Mouse (Mus musculus) Muller cell, postnatal 12 days (primary cell): ENCODE data around the gene Elf2.
"Not testable (repeated sequence)": the region's sequence is repeated elsewhere in the genome, so short reads cannot be mapped to it uniquely, and the experiment has no call there.

ENCODE experiments used
- DNase-seq: peaks from one replicate; pipeline ENCODE4 v3.0.0-alpha.2; 2015; ENCODE audit errors: inconsistent ontology term

Elf2 gene

DNA sequence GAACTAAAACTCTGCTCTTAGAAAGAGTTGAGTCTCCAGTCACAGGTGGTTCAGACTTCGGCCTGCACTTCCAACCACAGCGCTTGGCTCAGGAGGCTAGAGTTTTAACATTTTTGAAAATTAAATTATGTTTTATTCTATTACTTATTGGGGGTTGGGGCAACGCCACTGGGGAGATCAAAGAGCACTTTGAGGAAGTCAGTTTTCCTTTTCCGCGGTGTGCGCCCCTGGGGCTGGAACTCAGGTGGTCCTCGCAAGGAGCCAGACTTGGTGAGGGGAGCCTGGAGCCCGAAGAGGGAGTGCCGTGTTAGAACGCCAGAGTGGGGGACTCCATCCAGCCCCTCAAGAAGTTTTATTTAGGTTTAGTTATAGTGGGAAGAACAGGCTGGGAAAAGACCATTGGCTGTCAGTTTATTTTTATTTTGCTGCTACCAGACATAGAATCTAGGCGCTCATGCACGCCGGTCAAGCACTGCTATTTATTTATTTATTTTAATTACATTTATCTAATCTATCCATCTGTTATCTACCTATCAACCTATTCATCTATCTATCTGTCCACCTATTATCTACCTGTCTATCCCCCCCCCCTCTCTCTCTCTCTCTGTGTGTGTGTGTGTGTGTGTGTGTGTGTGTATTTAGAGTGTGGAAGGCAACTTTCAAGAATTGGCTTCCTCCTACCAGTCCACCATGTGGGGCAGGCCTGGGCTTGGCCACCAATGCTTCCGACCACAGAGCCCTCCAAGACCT, 19.3 kb upstream of the Elf2 start:
- DNase-seq: no peak

DNA sequence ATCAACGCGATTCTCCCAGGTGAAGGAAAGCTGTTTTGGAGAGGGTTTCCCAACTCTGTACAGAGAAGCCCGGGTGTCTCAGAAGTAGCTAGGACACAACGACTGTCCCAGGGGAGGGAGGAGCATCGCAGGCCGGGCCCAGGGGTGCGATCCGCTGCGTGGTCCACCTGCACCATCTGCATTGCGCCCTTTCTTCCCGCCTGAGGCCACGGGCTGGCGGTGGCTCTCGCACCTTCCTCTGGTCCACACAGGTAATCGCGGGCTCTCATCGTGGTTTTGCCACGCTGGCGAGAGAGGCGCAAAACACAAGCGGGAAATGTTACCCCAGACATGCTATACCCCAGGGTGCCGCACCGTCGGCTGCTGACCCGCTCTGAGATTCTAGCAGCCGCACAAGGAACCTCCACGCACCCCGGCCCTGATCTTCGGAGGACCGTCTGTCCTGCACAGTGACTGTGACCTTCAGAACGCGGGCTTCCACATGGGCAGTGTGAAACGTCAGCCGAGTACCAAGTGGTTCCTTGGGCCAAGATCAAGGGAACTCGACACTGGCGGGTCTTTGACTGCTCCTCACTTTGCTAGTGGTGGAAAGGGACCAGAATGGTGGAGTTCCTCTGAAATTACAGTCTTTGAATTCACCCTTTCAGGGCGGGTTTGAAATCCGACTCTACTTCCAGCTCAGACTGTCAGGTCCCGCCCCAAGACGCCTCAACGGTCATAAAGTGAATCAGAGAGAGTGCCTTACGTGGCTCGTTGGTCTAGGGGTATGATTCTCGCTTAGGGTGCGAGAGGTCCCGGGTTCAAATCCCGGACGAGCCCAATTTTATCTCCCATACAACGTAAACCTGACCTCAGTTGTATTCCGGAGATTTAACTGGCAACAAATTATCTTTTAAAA, 18.4 kb upstream of the Elf2 start:
- DNase-seq: peak; percentile 88

DNA sequence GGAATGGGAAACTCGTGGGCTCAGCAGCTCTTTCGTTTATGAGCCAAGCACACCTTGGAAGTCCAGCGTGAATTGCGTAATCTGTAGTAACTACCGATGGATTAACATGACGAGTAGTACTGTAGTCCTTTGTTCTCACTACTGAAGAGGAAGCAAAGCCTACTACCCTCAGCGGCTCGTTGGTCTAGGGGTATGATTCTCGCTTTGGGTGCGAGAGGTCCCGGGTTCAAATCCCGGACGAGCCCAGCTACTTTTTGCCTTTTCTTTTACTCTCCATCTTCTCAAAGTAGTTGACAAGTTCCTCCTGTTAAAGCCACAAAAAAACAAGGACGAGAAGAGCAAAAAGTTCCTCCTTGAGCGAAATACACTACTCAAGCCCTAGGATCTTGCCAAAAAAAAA, 17.7 kb upstream of the Elf2 start:
- peak; percentile 84 for DNase-seq

DNA sequence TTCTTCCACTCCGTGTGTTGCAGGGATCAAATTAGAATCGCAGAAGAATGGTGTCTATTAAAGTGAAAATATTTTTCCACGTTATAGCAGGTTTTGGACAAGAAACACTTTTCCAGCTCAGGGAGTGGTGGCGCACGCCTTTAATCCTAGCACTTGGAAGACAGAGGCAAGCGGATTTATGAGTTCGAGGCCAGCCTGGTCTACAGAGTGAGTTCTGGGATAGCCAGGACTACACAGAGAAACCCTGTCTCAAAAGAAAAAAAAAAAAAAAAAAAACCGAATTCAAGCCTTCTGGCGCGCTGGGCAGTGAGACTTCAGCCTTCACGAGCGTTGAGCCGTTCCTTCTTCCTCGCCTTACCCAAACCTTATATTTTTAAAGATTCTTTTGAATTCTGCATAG, 17.2 kb upstream of the Elf2 start:
- no peak for DNase-seq

DNA sequence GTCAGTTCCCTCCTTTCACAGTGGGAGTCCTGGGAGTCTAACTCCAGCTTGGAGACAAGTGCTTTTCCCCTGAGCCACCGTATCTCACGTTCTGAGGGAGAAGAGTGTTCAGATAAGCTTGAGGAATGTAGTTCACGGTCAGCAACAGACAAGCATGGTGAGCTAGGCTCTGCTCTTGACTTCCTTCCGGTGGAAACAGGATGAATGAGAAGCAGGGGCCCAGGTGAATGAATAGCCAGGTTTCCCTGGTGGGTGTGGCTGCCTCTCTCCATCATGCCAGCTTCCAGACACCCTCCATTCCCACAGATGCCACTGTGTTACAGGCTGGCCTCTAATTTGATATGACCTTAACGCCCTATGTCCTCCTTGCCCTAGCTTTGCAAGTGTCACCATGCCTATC, 16.6 kb upstream of the Elf2 start:
- DNase-seq: no peak

DNA sequence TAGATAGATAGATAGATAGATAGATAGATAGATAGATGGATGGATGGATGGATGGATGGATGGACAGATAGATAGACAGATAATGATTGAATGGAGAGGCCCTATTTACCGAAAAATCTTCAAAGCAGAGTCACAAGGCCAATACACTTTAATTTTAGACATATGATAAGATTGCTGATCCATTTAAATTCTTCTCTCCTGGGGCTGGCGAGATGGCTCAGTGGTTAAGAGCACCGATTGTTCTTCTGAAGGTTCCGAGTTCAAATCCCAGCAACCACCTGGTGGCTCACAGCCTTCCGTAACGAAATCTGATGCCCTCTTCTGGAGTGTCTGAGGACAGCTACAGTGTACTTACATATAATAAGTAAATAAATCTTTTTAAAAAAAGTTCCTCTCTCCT, 14.5 kb upstream of the Elf2 start:
- not testable (repeated sequence) for DNase-seq

DNA sequence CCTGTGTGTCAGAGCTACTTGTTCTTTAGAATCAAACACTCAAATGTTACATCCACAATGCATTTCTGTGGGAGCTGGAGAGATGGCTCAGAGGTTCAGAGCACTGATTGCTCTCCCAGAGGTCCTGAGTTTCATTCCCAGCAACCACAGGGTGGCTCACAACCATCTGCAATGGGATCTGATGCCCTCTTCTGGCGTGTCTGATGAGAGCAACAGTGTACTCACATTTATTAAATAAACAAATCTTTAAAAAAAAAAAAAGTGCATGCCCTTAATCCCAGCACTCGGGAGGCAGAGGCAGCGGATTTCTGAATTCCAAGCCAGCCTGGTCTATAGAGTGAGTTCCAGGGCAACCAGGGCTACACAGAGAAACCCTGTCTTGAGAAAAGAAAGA, 13.6 kb upstream of the Elf2 start:
- DNase-seq: no peak

DNA sequence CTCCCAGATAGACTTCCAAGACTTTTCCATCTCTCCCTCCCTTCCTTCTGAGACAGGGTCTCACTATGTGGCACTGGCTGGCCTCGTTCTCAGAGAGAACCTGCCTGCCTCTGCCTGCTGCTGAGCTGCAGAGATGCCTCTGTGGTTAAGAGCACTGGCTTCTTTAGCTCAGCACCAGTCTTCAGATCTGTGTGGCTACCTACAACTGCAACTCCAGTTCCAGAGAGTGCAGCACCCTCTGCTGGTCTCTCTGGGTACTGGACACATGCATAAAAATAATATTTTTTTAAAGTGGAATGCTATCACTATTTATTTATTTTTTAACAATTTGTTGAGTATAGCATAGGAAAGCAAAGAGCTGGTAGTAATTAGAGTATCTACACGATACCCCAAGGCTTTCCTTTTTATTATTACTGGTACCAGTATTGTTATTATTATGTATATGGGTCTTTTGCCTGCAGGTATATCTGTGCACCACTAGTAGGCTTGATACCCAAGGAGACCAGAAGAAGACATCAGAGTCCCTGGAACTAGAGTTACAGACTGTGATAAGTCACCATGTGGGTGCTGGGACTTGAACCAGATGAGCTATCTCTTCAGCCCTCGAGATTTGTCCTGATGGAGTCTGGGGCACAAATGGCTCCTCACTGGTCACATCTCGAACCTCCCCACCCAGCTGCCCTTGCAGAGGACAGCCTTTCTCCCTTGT, 13.0 kb upstream of the Elf2 start:
- DNase-seq: no peak

DNA sequence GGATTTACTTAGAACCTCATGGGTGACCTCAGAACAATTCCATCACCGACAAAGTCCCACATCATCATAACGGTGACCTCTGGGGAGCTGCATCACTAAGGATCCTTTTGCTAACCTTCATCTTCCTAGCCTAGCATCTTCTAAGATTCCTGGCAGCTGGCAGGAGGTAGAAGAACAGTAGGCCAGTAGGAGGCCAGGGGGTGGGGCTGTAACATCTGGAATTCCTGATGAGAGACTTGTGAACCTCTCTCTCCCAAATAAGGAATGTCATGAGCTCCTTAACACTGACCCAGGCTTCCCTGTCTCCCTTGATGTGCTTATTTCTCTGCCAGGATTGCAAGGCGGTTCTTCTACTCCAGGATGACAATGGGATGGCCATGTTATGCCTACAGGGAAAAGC, 10.3 kb upstream of the Elf2 start:
- no peak for DNase-seq

DNA sequence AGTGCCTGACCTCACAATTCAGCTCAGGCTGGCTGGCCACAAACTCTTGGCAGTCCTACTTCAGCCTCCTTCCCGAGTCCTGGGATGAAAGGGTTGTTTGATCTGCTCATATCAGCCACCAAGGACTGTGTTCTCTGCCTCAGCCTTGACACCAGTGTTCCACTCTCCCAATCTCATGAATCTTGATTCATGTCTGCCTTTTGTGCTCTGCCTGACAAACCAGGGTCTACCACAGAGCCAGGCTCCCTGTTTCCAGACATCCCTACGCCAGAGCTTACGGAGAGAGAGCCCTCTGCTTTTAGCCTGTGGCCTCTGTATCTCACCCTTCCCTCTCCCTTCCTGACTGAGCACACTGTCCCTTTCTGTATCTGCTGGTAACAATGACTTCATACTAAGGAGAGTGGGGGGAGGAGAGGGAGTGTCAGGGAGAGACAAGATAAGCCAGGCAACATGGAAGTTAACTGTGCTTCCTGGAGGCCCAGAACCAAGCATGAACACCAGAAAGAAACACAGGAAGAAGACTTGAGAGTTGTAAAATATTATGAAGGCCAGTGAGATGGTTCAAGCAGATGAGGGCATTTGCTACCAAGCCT, 8.3 kb upstream of the Elf2 start:
- no peak for DNase-seq

DNA sequence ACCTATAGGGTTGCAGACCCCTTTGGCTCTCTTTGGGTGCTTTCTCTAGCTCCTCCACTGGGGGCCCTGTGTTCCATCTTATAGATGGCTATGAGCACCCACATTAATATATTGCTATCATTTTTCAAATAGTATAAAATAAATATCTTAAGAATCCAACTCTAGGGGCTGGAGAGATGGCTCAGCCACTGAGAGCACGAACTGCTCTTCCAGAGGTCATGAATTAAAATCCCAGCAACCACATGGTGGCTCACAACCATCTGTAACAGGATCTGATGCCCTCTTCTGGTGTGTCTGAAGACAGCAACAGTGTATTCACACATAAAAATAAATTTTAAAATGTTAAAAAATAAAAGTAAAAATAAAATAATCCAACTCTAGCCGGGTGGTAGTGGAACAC, 4.6 kb upstream of the Elf2 start:
- not testable (repeated sequence) for DNase-seq

DNA sequence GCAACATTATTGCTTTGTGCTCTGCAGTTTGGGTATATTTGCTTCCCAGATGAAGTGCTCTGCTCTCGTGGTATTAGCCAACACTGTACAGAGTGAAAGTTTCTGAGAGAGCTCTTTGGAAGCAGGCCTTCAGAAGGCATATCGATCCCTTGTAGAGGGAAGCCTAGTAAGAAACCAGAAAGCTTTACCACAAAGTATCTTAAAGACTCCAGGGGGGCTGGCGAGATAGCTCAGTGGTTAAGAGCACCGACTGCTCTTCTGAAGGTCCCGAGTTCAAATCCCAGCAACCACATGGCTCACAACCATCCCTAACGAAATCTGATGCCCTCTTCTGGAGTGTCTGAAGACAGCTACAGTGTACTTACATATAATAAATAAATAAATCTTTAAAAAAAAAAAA, 3.7 kb upstream of the Elf2 start:
- DNase-seq: not testable (repeated sequence)

DNA sequence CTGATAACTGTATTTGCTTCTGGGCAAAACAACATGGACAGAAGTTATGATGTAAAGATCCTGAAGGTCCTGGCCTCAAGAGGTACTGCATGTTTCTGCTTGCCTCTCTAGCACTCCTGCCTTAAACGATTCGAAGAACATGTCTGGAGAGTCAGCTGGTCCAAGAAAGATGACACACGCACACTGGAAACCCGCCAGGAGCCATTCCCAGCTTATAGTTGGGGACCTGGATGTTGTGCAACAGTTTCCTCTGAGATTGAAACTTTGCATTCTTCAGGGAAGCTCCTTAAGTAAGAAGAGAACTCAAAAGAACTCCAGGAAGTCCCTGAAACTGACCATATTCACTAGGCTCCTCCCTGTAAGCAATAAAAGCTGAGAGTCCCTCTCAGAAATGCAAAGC, 2.8 kb upstream of the Elf2 start:
- DNase-seq: no peak

DNA sequence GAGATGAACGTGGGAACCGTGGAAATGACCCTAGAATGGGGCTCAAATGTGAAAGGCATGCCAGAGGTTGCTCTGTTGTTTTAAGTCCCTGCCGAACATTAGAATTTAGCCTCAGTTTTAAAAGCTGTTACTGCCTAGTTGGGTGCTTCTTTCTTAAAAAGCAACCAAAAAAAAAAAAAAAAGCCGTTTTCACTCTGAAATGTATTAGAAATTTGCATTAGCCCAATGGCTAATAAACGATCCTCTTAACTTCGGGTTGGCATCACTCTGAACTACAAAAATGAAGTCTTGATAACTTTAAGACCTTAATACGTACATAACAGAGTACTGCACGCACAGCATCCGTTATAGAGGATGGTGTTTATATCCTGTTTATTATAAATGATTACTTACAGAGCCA, 1.7 kb upstream of the Elf2 start:
- no peak for DNase-seq

DNA sequence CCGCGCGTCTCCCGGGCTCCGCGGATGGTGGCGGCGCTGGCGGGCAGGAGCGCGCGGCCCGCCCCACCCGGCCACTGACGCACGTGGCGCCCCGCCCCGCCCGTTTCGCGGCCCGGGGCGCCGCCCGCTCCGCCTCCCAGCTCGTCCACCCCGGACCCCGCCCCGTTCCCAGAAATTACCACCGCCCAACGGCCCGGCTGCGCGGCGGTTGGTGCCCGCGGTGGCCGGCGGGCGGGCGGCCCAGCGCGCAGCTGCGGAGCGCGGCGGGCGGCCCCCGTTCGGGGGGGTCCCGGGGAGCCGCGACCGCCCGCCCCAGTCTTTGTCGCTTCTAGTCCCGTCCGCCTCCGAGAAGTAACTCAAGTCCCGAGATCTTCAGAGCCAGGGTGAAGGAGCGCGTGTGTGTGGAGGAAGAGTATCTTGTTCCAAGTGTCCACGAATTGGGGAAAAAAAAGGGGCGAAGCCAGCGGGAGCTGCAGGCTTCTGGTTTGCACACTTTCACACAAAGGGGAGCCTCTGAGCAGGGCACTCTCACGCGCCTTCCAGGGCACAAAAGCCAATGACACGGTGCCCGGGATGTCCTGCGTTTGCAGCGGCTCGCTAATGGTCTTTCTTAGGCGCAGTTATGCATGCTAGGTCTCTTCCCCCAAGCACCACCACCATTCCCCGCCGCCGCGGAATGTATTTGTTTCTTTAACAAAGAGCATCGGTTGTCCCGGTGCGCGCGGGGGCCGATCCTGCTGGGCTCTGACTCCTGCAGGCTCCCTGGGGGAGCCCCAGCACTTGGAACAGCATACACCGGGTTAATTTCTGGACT, 1.0 kb upstream of the Elf2 start:
- DNase-seq: peak; percentile 97

DNA sequence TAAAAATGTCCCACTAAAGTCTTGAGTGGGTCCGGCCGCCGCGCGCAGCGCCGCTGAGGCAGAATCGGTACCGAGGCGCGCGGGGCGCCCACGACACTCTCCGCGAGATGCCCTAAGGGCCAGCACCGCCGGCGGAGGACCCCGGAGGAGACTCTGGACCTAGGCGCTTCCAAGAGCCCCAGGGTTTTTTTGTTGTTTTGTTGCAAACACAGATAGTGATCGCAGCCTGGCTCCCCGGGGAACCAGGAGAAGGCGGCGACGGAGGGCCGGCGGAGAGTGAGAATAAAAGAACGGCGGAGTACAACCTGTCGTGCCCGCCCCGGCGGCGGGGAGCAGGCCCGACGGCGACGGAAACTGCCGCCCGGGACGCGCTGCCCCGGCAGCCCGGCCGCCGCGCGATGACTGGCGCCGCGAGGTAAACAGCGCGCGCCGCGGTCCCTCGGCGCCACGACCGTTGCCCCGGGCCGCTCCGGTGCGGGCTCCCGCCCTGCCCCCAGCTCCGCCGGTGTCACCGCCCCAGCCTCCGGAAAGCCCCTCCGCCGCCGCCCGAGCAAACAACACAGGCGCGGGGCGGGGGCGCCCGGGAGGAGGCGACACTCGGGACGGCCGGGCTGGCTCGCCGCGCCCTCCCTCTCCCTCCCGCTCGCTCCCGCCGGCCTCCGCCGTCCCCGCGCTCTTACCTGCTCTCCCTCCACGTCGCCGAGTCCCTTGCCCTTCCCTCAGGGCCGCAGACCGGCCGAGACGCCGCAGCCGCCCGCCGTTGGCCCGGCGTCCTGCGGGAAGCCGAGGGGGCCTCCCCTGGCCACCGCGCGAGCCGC, 520 bp downstream of the Elf2 start:
- peak; percentile 45 for DNase-seq

DNA sequence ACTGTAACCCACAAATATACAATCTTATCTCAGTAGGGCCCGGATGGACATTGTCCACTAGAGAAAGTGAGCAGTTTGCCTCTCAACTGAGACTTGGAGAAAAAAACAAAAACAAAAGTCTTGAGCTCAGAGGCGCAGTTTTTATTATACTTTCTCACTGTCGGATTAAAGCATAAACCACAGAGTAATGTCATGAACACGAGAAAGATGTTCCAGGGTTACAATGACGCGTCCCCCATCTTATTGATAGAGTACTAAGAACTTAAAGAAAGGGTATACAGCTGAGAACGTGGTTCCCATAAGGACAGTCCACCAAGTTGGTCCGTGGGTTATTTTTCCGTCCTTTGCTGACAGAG, 1.1 kb downstream of the Elf2 start:
- no peak for DNase-seq

DNA sequence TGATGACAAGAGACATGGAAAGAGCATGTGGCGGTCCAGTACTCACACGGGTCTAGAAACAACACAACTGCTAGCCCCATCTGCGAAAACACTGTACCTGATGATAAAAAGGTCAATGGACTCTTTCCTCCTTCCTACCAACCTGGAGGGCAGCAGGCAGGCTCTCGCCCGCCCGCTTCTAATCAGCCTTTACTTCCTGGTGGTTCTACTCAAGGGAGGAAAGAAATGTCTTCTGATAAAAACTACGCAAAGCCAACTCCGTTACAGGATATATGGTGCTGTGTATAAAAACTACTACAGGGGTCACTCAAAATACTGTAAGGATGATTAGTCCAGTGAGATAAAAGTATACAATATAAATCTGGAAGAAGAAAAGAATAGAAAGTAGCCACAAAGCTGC, 5.1 kb downstream of the Elf2 start:
- no peak for DNase-seq

DNA sequence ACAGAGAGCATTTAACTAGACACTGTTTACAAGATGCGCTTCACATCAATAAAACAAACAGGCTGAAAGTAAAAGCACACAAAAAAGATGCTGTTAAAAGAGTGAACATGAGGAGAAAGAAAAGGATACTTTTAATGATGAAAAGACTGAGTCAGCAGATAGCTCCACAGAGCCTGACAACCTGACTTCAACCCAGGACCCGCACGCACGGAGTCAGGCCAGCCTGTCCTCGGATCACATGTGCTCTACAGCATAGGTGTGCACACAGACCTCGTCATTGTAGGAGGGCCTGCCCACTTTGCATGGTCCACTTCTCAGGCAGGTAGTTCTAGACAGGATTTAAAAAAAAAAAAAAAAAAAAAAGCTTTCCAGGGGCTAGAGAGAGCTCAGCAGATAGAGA, 6.5 kb downstream of the Elf2 start:
- no peak for DNase-seq

DNA sequence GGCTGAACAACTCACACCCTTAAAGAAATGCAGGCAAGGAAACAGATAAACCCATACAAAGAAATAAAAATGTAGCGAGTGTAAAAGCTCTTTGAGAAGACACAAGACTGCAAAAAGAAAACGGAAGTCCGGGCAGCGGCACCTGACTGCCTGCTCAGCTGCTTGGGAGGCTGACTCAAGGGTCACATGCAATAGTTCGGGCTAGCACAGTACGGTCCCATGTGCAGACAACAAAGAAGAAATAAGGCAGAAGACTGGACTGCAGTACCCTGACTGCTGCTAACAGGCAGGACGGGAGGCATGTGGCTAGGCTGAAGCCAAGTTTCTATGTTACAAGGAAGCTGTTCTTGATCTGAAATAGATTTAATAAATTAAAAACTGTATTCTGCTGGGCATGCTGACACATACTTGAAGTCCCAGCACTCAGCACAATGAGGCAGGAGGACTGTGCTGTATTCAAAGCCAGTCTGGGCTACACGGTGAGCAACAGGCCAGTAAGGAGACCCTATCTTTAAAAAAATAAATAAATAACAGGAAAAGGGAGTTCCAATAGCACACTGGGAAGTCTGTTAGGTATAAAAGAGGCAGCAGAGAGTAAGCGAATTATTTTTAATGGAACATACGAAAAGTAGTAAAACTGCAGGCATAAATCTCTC, 7.1 kb downstream of the Elf2 start:
- DNase-seq: peak; percentile 72
